Mouse (Mus musculus) cortical plate, adult 2 months (tissue): ENCODE results near the gene Ptpn5.

ENCODE experiments used
- CTCF ChIP-seq: fragments of 200-500 bp; IDR thresholded peaks from 2 replicates; pipeline ENCODE4 v1.5.1; 2011; ENCODE audit warnings: mild to moderate bottlenecking, control low read depth, low read length; ENCODE audit not compliant: insufficient read depth; ENCODE audit errors: extremely low read depth
- POLR2A ChIP-seq: fragments of 200-500 bp; IDR thresholded peaks from 2 replicates; pipeline ENCODE4 v1.6.1; 2011; ENCODE audit warnings: mild to moderate bottlenecking, low read length, control low read depth; ENCODE audit not compliant: insufficient read depth; ENCODE audit errors: extremely low read depth

DNA sequence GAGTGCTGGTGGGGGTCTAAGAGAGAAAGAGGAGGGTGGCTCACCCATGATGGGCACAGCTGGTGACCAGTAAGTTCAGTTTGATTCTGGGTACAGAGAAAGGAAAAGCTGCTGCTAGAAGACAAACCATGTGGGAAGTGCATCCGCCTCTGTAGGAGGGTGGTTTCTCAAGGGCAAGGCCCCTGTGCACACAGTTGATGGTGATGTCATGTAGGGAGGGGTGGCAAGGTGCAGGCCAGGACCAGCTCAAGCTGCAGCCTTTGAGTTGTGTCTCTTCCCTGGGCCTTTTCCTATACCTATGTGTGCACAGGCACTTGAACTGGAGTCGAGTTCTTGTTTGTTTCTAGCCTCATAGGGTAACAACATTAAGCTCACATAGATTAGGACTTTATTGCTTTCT lies 38.5 kb downstream of the Ptpn5 start:
- TF ChIP-seq CTCF (no peak), POLR2A (no peak)
